ENCODE assay signal across 9 mouse cellular contexts in genomic region chr5:116389856-116390542, GRCm38 (mm10). TPM values are rescaled to one million over a fixed set of nuclear protein-coding genes. Genes with fewer than 3 reads are reported as not detected.
DNase-seq lines count a peak whose midpoint lies in the region; ATAC-seq and TF ChIP-seq lines count a peak whose summit lies in the region.
"Had no signal": no experiment of that assay in that cellular context is flagged by ENCODE, and none has a peak within 500 bp of the region (broad histone marks: within the 10 kb centered on the region; RNA-seq: fewer than 3 reads in every experiment).

No protein-coding gene starts in this region.

- H3K9me3 ChIP-seq in embryonic facial prominence, embryonic 12.5 days: no peaks in the 10 kb centered on the region
- H3K9me3 ChIP-seq in embryonic facial prominence, embryonic 10.5 days: no peaks in the 10 kb centered on the region
- H3K9me3 ChIP-seq in lung, postnatal 0 days (ENCODE audit: low read length): no peaks in the 10 kb centered on the region
- H3K9me3 ChIP-seq in intestine, embryonic 15.5 days: no peaks in the 10 kb centered on the region

- TF ChIP-seq CTCF in lung, postnatal 0 days (IDR thresholded peaks at IDR 0.05): no peak

- ATAC-seq in embryonic facial prominence, embryonic 12.5 days (ENCODE audit: insufficient number of reproducible peaks, insufficient read depth, low FRiP score, low TSS enrichment): 0 out of 2 replicates have a peak, but pooled peaks have one; percentile 38
- peak; percentile 81 for ATAC-seq in lung, postnatal 0 days
- no peak for ATAC-seq in intestine, embryonic 15.5 days

- TF ChIP-seq EP300 in lung, postnatal 0 days (IDR thresholded peaks at IDR 0.05): no peak

- no peak overlapping the region for H3K4me3 ChIP-seq in embryonic facial prominence, embryonic 12.5 days
- H3K4me3 ChIP-seq in embryonic facial prominence, embryonic 10.5 days: no peak overlapping the region
- no peak overlapping the region for H3K4me3 ChIP-seq in lung, postnatal 0 days (ENCODE audit: low read depth, low read length)
- no peak overlapping the region for H3K4me3 ChIP-seq in intestine, embryonic 15.5 days (replicated peaks)
- H3K4me3 ChIP-seq: left cerebral cortex, adult 2 months had no signal

- no peak overlapping the region for H3K27ac ChIP-seq in embryonic facial prominence, embryonic 12.5 days
- H3K27ac ChIP-seq in embryonic facial prominence, embryonic 10.5 days (replicated peaks): no peak overlapping the region
- no peak overlapping the region for H3K27ac ChIP-seq in lung, postnatal 0 days (ENCODE audit: low read length)
- H3K27ac ChIP-seq in intestine, embryonic 15.5 days: no peak overlapping the region
- H3K27ac ChIP-seq: left cerebral cortex, adult 2 months had no signal

- no peak overlapping the region for H3K9ac ChIP-seq in embryonic facial prominence, embryonic 12.5 days
- H3K9ac ChIP-seq in lung, postnatal 0 days (replicated peaks; ENCODE audit: low read depth): no peak overlapping the region
- no peak overlapping the region for H3K9ac ChIP-seq in intestine, embryonic 15.5 days

- no peak for DNase-seq in embryonic facial prominence, embryonic 10.5 days (ENCODE audit: low spot score)
- peak; percentile 38 for DNase-seq in urinary bladder, postnatal 14 days (ENCODE audit: low spot score)
- no peak for DNase-seq in urinary bladder, postnatal 25 days (ENCODE audit: low spot score)
- DNase-seq in kidney, adult 8-10 months: peak; percentile 7 to 19
- DNase-seq in lung, postnatal 0 days (ENCODE audit: low spot score): peak; percentile 74
- DNase-seq in urinary bladder, adult 2 months (ENCODE audit: low spot score): no peak

- H3K36me3 ChIP-seq in embryonic facial prominence, embryonic 12.5 days: no peaks in the 10 kb centered on the region
- H3K36me3 ChIP-seq in embryonic facial prominence, embryonic 10.5 days (replicated peaks): no peaks in the 10 kb centered on the region
- no peaks in the 10 kb centered on the region for H3K36me3 ChIP-seq in lung, postnatal 0 days (ENCODE audit: insufficient read depth, low read length)
- H3K36me3 ChIP-seq in intestine, embryonic 15.5 days: no peaks in the 10 kb centered on the region

- peaks cover 4% of the 10 kb centered on the region; the same call in 1 of the 2 replicates for H3K4me1 ChIP-seq in embryonic facial prominence, embryonic 12.5 days
- peaks cover 5% of the 10 kb centered on the region; the same call in 1 of the 2 replicates for H3K4me1 ChIP-seq in embryonic facial prominence, embryonic 10.5 days
- H3K4me1 ChIP-seq in lung, postnatal 0 days (ENCODE audit: insufficient read depth, low read depth, low read length): no peaks in the 10 kb centered on the region
- H3K4me1 ChIP-seq in intestine, embryonic 15.5 days (replicated peaks): 0 out of 2 replicates have a peak, but pooled peaks cover 3% of the 10 kb centered on the region

- 67% methylated on average over 15 of the region's 15 CpGs for WGBS in embryonic facial prominence, embryonic 12.5 days
- 79% methylated on average over 15 of the region's 15 CpGs for WGBS in embryonic facial prominence, embryonic 10.5 days
- WGBS in lung, postnatal 0 days: 35% methylated on average over 15 of the region's 15 CpGs
- 52% methylated on average over 15 of the region's 15 CpGs for WGBS in intestine, embryonic 15.5 days

- no peak overlapping the region for H3K4me2 ChIP-seq in embryonic facial prominence, embryonic 12.5 days (replicated peaks)
- H3K4me2 ChIP-seq in lung, postnatal 0 days (replicated peaks; ENCODE audit: low read depth, low read length): no peak overlapping the region
- no peak overlapping the region for H3K4me2 ChIP-seq in intestine, embryonic 15.5 days (replicated peaks)

- H3K27me3 ChIP-seq in embryonic facial prominence, embryonic 12.5 days: no peaks in the 10 kb centered on the region
- no peaks in the 10 kb centered on the region for H3K27me3 ChIP-seq in embryonic facial prominence, embryonic 10.5 days (replicated peaks; ENCODE audit: low read depth, poor library complexity, severe bottlenecking)
- no peaks in the 10 kb centered on the region for H3K27me3 ChIP-seq in lung, postnatal 0 days (replicated peaks; ENCODE audit: insufficient read depth, low read length)
- no peaks in the 10 kb centered on the region for H3K27me3 ChIP-seq in intestine, embryonic 15.5 days (replicated peaks)

RNA-seq across cellular contexts. Expression of gene Hspb8, which starts 32.7 kb away (rescaled TPM):
- 7.5 and 8.1 TPM in 2 replicates for polyA plus RNA-seq in embryonic facial prominence, embryonic 12.5 days (2016; fragmentation: Nextera tagmentation; extraction: Ambion mirVana)
- polyA plus RNA-seq in embryonic facial prominence, embryonic 10.5 days (2016; fragmentation: Nextera tagmentation; extraction: Ambion mirVana): 6.8 and 8.0 TPM in 2 replicates
- 22.2 and 23.6 TPM in 2 replicates for polyA plus RNA-seq in lung, postnatal 0 days (2015; fragmentation: Nextera tagmentation; extraction: Ambion mirVana)
- polyA plus RNA-seq in urinary bladder, adult 2 months (2012; rRNA removed): 229 and 244 TPM in 2 replicates
- 11.4 and 12.1 TPM in 2 replicates for polyA plus RNA-seq in intestine, embryonic 15.5 days (2015; fragmentation: Nextera tagmentation; extraction: Ambion mirVana)

Comparison
In these comparisons a context has a peak if more than half of its experiments do, and no peak if none do; other contexts are left out.
1. DNase-seq: peak in urinary bladder, postnatal 14 days (single experiment), kidney, adult 8-10 months (2 of 2) and lung, postnatal 0 days (single experiment); none in embryonic facial prominence, embryonic 10.5 days (single experiment), urinary bladder, postnatal 25 days (single experiment) and urinary bladder, adult 2 months (single experiment).